Mouse (Mus musculus): Measurements from ENCODE around the gene Sytl2.

- TF ChIP-seq POLR2A (IDR thresholded peaks at IDR 0.05; ENCODE audit: borderline replicate concordance, extremely low read depth, insufficient read depth, insufficient read length, poor library complexity, severe bottlenecking) (no peak), CTCF (IDR thresholded peaks at IDR 0.05; ENCODE audit: borderline replicate concordance, extremely low read depth, insufficient read depth, insufficient read length) (no peak)
These were observed 30.5 kb downstream of the Sytl2 start for GRCm38 (mm10) chr7:90332483-90333065.
